Mouse (Mus musculus) neural tube, embryonic 15.5 days (tissue): ENCODE data around the gene Idnk. TPM values are rescaled to one million over a fixed set of nuclear protein-coding genes. Genes with fewer than 3 reads are reported as not detected.

ENCODE experiments used
- ATAC-seq: fragments of 200-750 bp; cut with Nextera tagmentation; 2 replicates; pipeline ENCODE4 v1.8.0; 2017; ENCODE audit warnings: mild to moderate bottlenecking, moderate TSS enrichment, moderate library complexity; ENCODE audit not compliant: low FRiP score
- H3K27ac ChIP-seq: fragments of 300-500 bp; sonication (generic); replicated peaks from 2 replicates; pipeline ENCODE4 v1.5.1; 2015; ENCODE audit warnings: mild to moderate bottlenecking, inconsistent platforms
- H3K27me3 ChIP-seq: fragments of 300-500 bp; sonication (generic); replicated peaks from 2 replicates; pipeline ENCODE4 v1.6.1; 2015; ENCODE audit warnings: inconsistent platforms
- H3K36me3 ChIP-seq: fragments of 300-500 bp; sonication (generic); 2 replicates; pipeline ENCODE4 v1.6.1; 2015; ENCODE audit warnings: inconsistent platforms
- H3K4me1 ChIP-seq: fragments of 300-500 bp; sonication (generic); 2 replicates; pipeline ENCODE4 v1.6.1; 2015; ENCODE audit warnings: inconsistent platforms
- H3K4me2 ChIP-seq: fragments of 300-500 bp; sonication (generic); 2 replicates; pipeline ENCODE4 v1.6.1; 2015; ENCODE audit warnings: inconsistent platforms, mild to moderate bottlenecking, moderate library complexity
- H3K4me3 ChIP-seq: fragments of 300-500 bp; sonication (generic); replicated peaks from 2 replicates; pipeline ENCODE4 v1.5.1; 2015; ENCODE audit warnings: mild to moderate bottlenecking, inconsistent platforms
- H3K9ac ChIP-seq: fragments of 300-500 bp; sonication (generic); replicated peaks from 2 replicates; pipeline ENCODE4 v1.6.1; 2015; ENCODE audit warnings: mild to moderate bottlenecking, inconsistent platforms
- H3K9me3 ChIP-seq: fragments of 300-500 bp; sonication (generic); replicated peaks from 2 replicates; pipeline ENCODE4 v1.6.1; 2016; ENCODE audit warnings: inconsistent platforms
- WGBS: fragments of 180-500 bp; shearing (Covaris S2); methylation state at CpG from one replicate; pipeline ENCODE4 v1.1.7; 2015; ENCODE audit warnings: mixed read lengths; 5-methylcytosine and 5-hydroxymethylcytosine counted together
- polyA plus RNA-seq: library from polyadenylated mRNA; unstranded; fragments of >200 nt; fragmentation: Nextera tagmentation; extraction: Ambion mirVana; gene quantifications from 2 replicates; pipeline ENCODE4 v1.2.1, GENCODE M21; 2015

Gene Idnk
- 64.6 TPM in 2 replicates for polyA plus RNA-seq

GRCm38 (mm10) chr13:58157447-58158098 lies at the start of gene Idnk:
Gene Idnk (plus strand): TSS chr13:58157649.
- Histone ChIP-seq H3K9me3 (peaks cover 3% of the 10 kb centered on the region; the same call in 1 of the 2 replicates), H3K4me3 (peak within 1 kb of the TSS; percentile 86), H3K4me2 (peak within 1 kb of the TSS; percentile 95), H3K36me3 (peaks cover 27% of the 10 kb centered on the region), H3K4me1 (peaks cover 17% of the 10 kb centered on the region), H3K9ac (peak within 1 kb of the TSS; percentile 79), H3K27me3 (no peaks in the 10 kb centered on the region), H3K27ac (peak within 1 kb of the TSS; percentile 82)
- ATAC-seq = peak; percentile 88
- WGBS = 0% methylated on average over 30 of the region's 30 CpGs

- ATAC-seq = no peak
- H3K27me3 ChIP-seq = no peaks in the 10 kb centered on the region
- no peaks in the 10 kb centered on the region for H3K9me3 ChIP-seq
- no peaks in the 10 kb centered on the region for H3K36me3 ChIP-seq
- no peak overlapping the region for H3K4me3 ChIP-seq
- H3K27ac ChIP-seq = no peak overlapping the region
- H3K9ac ChIP-seq = no peak overlapping the region
- 92% methylated on average over 6 of the region's 6 CpGs for WGBS
- H3K4me1 ChIP-seq = peaks cover 32% of the 10 kb centered on the region
- H3K4me2 ChIP-seq = peak overlapping the region; percentile 71
Observed at GRCm38 (mm10) chr13:58111306-58111705, 46.1 kb upstream of the Idnk start.

GRCm38 (mm10) chr13:58112191-58112590 lies 45.3 kb upstream of the Idnk start:
- Histone ChIP-seq H3K4me1 (peaks cover 32% of the 10 kb centered on the region), H3K4me2 (peak overlapping the region; percentile 71), H3K36me3 (no peaks in the 10 kb centered on the region), H3K27ac (peak overlapping the region; percentile 93), H3K4me3 (peak overlapping the region; percentile 57), H3K27me3 (no peaks in the 10 kb centered on the region), H3K9ac (peak overlapping the region; percentile 71), H3K9me3 (no peaks in the 10 kb centered on the region)
- no peak for ATAC-seq
- WGBS = 64% methylated on average over 10 of the region's 10 CpGs

- Histone ChIP-seq H3K4me1 (peaks cover 32% of the 10 kb centered on the region), H3K27me3 (no peaks in the 10 kb centered on the region), H3K27ac (peak overlapping the region; percentile 93), H3K4me2 (peak overlapping the region; percentile 71), H3K9ac (peak overlapping the region; percentile 71), H3K4me3 (peak overlapping the region; percentile 57), H3K36me3 (no peaks in the 10 kb centered on the region), H3K9me3 (no peaks in the 10 kb centered on the region)
- ATAC-seq = peak; percentile 26
- 16% methylated on average over 11 of the region's 11 CpGs for WGBS
Observed at GRCm38 (mm10) chr13:58112601-58113041, 44.8 kb upstream of the Idnk start.

GRCm38 (mm10) chr13:58113061-58113900 lies 44.2 kb upstream of the Idnk start, which contains the start of gene Klhl3:
Gene Klhl3 (minus strand): TSS chr13:58113592.
- ATAC-seq = peak; percentile 86
- no peaks in the 10 kb centered on the region for H3K9me3 ChIP-seq

GRCm38 (mm10) chr13:58115227-58115626 lies 42.2 kb upstream of the Idnk start:
- Histone ChIP-seq H3K27me3 (no peaks in the 10 kb centered on the region), H3K4me1 (peaks cover 29% of the 10 kb centered on the region), H3K9me3 (no peaks in the 10 kb centered on the region), H3K36me3 (no peaks in the 10 kb centered on the region), H3K27ac (no peak overlapping the region), H3K4me3 (no peak overlapping the region), H3K9ac (no peak overlapping the region), H3K4me2 (no peak overlapping the region)
- WGBS = 67% methylated on average over 13 of the region's 13 CpGs
- no peak for ATAC-seq

More at GRCm38 (mm10) chr13:58113061-58113900, 44.2 kb upstream of the Idnk start, which contains the start of gene Klhl3:
- Histone ChIP-seq H3K27me3 (no peaks in the 10 kb centered on the region), H3K4me1 (peaks cover 32% of the 10 kb centered on the region), H3K4me2 (peak within 1 kb of the TSS; percentile 71), H3K9ac (peak within 1 kb of the TSS; percentile 71), H3K36me3 (no peaks in the 10 kb centered on the region), H3K4me3 (peak within 1 kb of the TSS; percentile 57), H3K27ac (peak within 1 kb of the TSS; percentile 93)
- under 1% methylated on average over 35 of the region's 35 CpGs for WGBS

- WGBS = 96% methylated on average over 2 of the region's 2 CpGs
- H3K36me3 ChIP-seq = no peaks in the 10 kb centered on the region
- H3K27ac ChIP-seq = no peak overlapping the region
- no peaks in the 10 kb centered on the region for H3K27me3 ChIP-seq
- peaks cover 16% of the 10 kb centered on the region for H3K4me1 ChIP-seq
- no peak for ATAC-seq
- no peak overlapping the region for H3K4me3 ChIP-seq
- H3K9ac ChIP-seq = no peak overlapping the region
- H3K9me3 ChIP-seq = no peaks in the 10 kb centered on the region
- H3K4me2 ChIP-seq = no peak overlapping the region
Observed at GRCm38 (mm10) chr13:58116801-58117200, 40.6 kb upstream of the Idnk start.

GRCm38 (mm10) chr13:58117318-58118017 lies 40.0 kb upstream of the Idnk start:
- no peak for ATAC-seq
- H3K27ac ChIP-seq = no peak overlapping the region
- H3K9me3 ChIP-seq = no peaks in the 10 kb centered on the region
- no peaks in the 10 kb centered on the region for H3K27me3 ChIP-seq
- H3K9ac ChIP-seq = no peak overlapping the region
- H3K4me2 ChIP-seq = no peak overlapping the region
- WGBS = 76% methylated on average over 8 of the region's 8 CpGs
- no peak overlapping the region for H3K4me3 ChIP-seq
- H3K4me1 ChIP-seq = peaks cover 9% of the 10 kb centered on the region
- no peaks in the 10 kb centered on the region for H3K36me3 ChIP-seq

GRCm38 (mm10) chr13:58122786-58123297 lies 34.6 kb upstream of the Idnk start:
- 32% methylated on average over 10 of the region's 10 CpGs for WGBS
- ATAC-seq = no peak
- Histone ChIP-seq H3K27me3 (no peaks in the 10 kb centered on the region), H3K9ac (no peak overlapping the region), H3K36me3 (no peaks in the 10 kb centered on the region; the same call in 1 of the 2 replicates), H3K9me3 (no peaks in the 10 kb centered on the region), H3K27ac (no peak overlapping the region), H3K4me1 (peaks cover 38% of the 10 kb centered on the region), H3K4me3 (no peak overlapping the region), H3K4me2 (no peak overlapping the region)

- Histone ChIP-seq H3K9ac (no peak overlapping the region), H3K4me1 (peaks cover 38% of the 10 kb centered on the region), H3K36me3 (no peaks in the 10 kb centered on the region; the same call in 1 of the 2 replicates), H3K27ac (no peak overlapping the region), H3K4me3 (no peak overlapping the region), H3K27me3 (no peaks in the 10 kb centered on the region), H3K4me2 (no peak overlapping the region), H3K9me3 (no peaks in the 10 kb centered on the region)
- WGBS = 51% methylated on average over 8 of the region's 8 CpGs
- ATAC-seq = no peak
Observed at GRCm38 (mm10) chr13:58123381-58123780, 34.1 kb upstream of the Idnk start.

- Histone ChIP-seq H3K27ac (no peak overlapping the region), H3K4me2 (no peak overlapping the region), H3K9me3 (no peaks in the 10 kb centered on the region), H3K4me1 (peaks cover 39% of the 10 kb centered on the region), H3K9ac (no peak overlapping the region), H3K36me3 (no peaks in the 10 kb centered on the region; the same call in 1 of the 2 replicates), H3K4me3 (no peak overlapping the region), H3K27me3 (no peaks in the 10 kb centered on the region)
- ATAC-seq = no peak
- 85% methylated on average over 3 of the region's 3 CpGs for WGBS
Observed at GRCm38 (mm10) chr13:58124278-58124677, 33.2 kb upstream of the Idnk start.
